Mouse (Mus musculus): ENCODE measurements around the gene Slc38a1.
"Not testable (repeated sequence)": the region's sequence is repeated elsewhere in the genome, so short reads cannot be mapped to it uniquely, and the experiment has no call there.

Gene Slc38a1

GRCm38 (mm10) chr15:96658275-96658602 lies 15.5 kb upstream of the Slc38a1 start:
- DNase-seq (ENCODE audit: low read depth, low spot score): no peak

DNA sequence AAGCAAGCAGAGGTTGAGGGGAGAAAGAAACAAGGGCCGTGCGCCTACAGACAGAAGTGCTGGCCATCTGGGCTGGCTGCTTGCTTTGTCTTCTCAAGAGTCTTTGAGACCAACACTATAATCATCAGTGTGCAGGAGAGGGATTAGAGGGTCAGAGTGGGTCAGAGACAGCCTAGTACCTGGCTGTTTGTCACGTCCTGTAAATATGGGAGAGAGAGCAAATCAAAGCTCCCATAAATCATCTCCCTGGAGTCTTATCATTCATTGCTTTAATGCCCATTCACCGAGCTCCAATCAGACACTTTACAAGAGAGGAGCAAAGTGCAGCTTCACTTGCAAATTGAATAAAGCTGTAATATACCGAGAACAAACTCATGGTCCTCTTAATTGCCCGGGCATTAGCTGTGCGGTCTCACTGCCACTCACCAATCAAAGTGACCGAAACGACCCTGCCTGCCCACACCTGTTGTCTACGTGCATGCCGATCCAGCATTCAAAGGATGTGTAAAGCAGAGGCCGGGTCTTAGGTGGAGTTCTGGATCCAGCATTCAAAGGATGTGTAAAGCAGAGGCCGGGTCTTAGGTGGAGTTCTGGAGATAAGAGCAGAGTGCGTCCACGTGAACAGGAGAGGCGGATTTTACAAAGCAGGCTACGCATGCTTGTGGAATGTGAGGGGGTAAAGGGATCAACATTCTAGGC lies 15.0 kb upstream of the Slc38a1 start:
- no peak for DNase-seq (ENCODE audit: low read depth, low spot score)

DNA sequence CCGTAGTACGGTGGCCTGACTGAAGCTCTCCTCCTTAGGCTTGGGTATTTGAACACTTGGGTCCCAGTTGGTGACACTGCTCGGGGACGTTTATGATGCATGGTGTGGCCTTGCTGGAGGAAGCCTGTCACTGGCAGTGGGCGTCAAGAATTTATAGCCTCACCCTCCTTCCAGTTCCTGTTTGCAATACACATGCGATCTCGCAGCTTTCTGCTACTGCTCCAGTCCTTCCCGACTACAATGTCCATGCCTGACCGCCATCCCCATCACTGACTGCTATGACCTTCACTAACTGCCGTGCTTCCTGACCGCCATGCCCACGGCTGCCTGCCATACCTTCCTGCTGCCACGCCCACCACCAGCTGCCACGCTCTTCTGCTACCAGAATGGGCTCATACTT lies 12.8 kb upstream of the Slc38a1 start:
- no peak for DNase-seq (ENCODE audit: low read depth, low spot score)

DNA sequence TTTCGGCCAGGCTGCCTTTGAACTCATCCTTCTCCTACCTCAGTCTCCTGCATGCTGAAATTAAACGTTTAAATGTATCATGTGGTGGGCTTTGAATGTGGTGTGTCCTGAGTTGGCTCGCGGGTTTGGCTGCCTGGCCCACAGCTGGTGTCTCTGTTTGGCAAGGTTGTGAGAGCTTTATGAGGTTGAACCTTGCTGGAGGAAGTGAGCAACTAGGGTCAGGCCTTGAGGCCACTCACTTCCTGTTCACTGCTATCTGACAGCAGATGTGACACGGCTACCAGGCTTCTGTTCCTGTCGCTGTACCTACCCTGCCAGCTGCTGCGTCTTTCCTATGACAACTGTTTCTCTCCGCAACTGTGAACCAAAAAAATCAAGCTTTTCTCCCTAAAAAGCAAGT lies 12.0 kb upstream of the Slc38a1 start:
- DNase-seq (ENCODE audit: low read depth, low spot score): no peak

- no peak for DNase-seq (ENCODE audit: low read depth, low spot score)
These were observed 10.3 kb upstream of the Slc38a1 start for GRCm38 (mm10) chr15:96653011-96653410.

DNA sequence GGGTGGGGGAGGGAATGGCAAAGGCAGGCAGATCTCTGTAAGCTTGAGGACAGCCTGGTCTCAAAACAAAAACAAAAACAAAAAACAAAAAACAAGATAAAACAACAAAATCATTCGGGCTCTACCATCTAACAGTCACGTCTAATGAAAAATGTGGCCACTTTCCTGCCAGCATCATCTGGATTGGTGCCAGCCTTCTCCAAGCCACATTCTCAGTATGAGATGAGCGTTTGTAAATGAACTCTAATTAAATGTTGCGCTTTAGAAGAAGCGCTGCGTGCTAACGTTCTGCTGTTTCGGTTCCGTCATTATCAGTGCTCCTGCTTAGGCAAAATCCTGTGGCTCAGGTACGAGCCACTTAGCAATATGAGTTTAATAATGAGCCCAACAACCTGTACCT lies 9.8 kb upstream of the Slc38a1 start:
- DNase-seq (ENCODE audit: low read depth, low spot score): no peak

GRCm38 (mm10) chr15:96647376-96647775 lies 4.7 kb upstream of the Slc38a1 start:
- no peak for DNase-seq (ENCODE audit: low read depth, low spot score)

DNA sequence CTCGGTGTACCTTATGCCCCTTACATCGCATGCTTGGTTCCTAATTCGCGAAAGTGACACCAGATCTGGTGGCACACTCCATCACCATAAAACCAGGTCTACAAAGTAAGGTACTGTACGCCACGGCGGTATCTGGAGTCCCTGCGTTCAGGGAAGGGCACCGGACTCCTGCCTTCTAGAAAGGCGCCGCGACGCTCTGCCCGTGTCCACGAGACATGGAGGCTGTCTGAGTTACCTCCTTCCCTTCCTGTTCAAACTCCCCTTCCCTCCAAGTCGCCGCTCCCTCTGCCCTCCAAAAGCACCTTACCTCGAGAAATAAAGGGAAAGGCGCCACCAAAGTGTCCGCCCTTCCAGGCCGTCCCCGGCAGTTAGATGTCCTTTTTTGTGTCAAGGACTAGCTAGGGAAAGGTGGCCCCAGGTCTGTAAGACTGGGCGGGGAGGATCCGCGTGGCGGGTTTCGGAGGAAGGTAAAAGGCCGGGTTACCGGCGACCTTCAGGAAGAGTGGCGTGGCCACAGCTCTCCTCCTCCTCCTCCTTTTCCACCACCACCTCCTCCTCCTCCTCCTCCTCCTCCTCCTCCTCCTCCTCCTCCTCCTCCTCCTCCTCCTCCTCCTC lies 785 bp downstream of the Slc38a1 start:
- DNase-seq (ENCODE audit: low read depth, low spot score): no peak

GRCm38 (mm10) chr15:96641111-96641820 lies 1.4 kb downstream of the Slc38a1 start:
- DNase-seq (ENCODE audit: low read depth, low spot score): peak; percentile 58

GRCm38 (mm10) chr15:96640291-96640985 lies 2.3 kb downstream of the Slc38a1 start:
- peak; percentile 60 for DNase-seq (ENCODE audit: low read depth, low spot score)

- no peak for DNase-seq (ENCODE audit: low read depth, low spot score)
These were observed 3.1 kb downstream of the Slc38a1 start for GRCm38 (mm10) chr15:96639630-96640029.

DNA sequence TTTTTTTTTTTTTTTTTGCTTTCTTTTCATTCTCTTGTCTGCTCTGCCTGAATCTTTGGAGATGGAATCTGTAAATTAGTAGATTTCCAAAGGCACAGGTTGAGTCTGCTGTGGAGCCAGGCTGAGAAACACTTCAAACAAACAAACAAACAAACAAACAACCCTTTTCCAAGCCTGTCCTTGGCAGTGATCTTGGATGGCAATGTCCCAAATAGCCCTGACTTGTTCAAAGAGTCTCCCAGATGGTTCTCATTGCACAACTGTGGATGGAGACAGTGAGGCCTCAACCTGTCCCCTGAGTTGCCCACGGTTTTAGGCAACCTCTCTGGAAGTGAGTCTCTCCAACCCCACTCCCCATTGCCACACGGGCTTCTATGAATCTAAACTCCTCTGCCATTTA lies 4.1 kb downstream of the Slc38a1 start:
- DNase-seq (ENCODE audit: low read depth, low spot score): no peak

DNA sequence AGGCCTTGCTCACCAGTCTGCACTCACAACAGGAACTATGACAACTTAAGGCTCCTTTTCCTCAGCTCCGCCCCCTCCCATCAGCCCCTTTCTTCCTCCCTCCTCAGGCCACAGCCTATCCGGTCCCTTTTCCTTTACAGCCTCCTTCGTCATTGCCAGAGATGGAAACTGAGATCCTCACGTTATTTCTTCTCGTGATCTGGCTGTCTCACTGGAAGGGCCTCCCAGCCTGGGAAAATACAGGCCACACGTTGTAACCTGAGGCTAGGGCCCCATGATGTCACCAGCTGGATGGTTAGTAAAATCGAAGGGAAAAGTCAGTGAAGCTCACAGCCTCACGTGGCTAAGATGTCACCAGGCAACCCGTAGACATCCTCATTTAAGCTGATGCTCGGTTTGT lies 4.5 kb downstream of the Slc38a1 start:
- DNase-seq (ENCODE audit: low read depth, low spot score): no peak

- DNase-seq (ENCODE audit: low read depth, low spot score): no peak
These were observed 7.9 kb downstream of the Slc38a1 start for GRCm38 (mm10) chr15:96634670-96635405.

GRCm38 (mm10) chr15:96632201-96632600 lies 10.5 kb downstream of the Slc38a1 start:
- no peak for DNase-seq (ENCODE audit: low read depth, low spot score)

- DNase-seq (ENCODE audit: low read depth, low spot score): peak; percentile 26
These were observed 11.5 kb downstream of the Slc38a1 start for GRCm38 (mm10) chr15:96631107-96631718.

- DNase-seq (ENCODE audit: low read depth, low spot score): no peak
These were observed 14.5 kb downstream of the Slc38a1 start for GRCm38 (mm10) chr15:96628256-96628655.

- DNase-seq (ENCODE audit: low read depth, low spot score): no peak
These were observed 15.8 kb downstream of the Slc38a1 start for GRCm38 (mm10) chr15:96626871-96627270.

DNA sequence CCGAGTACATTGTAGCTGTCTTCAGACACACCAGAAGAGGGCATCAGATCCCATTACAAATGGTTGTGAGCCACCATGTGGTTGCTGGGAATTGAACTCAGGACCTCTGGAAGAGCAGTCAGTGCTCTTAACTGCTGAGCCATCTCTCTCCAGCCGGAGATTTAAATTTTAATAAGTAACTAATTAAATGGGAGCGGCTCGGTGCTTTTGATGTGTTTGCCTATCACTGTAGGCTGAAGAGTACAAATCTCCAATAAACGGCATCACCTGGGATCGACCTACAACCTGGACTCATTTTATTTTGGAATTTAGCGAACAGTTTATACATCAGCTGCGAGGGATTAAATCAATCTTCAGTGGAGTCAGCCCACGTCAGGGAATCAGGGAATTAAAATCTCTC lies 17.7 kb downstream of the Slc38a1 start:
- DNase-seq (ENCODE audit: low read depth, low spot score): not testable (repeated sequence)

DNA sequence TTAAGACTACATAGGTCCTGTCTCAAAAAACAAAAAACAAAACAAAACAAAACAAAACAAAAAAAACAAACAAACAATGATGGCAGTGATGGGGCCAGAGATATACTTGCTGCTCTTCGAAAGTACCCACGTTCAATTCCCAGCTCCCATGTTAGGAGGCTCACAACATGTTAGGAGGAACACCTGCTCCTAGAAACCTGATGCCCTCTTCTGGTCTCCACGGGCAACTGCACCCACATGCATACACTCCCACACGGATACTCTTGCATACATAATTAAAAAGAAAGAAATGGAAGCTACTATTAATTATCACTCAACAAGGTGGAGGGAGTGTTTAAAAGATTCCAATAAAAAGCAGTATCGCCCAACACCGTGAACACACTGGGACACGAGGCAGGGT lies 20.3 kb downstream of the Slc38a1 start:
- no peak for DNase-seq (ENCODE audit: low read depth, low spot score)

DNA sequence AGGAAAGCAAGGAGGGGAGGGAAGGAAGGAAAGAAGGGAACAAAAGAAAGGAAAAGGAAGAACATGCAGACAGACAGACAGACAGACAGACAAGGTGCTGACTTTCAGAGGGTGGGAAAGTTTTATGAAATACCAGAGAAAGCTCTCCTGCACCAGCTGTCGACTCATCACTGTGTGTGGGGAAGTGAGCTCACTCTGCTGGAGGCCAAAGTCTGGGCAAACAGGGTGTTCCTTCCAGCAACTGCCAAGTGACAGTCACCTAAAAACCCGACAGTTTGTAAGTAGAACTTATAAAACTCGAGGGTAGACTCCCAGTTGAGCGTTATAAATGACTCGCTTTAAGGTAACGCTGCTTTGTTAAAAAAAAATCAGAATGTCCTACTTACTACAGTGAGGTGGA lies 21.0 kb downstream of the Slc38a1 start:
- no peak for DNase-seq (ENCODE audit: low read depth, low spot score)

Measured in telencephalon, adult 2 months (tissue).